Mouse (Mus musculus) adrenal gland, adult 18-20 months (tissue): ENCODE data around the gene Jmjd6. TPM values are rescaled to one million over a fixed set of nuclear protein-coding genes. Genes with fewer than 3 reads are reported as not detected.
A peak's percentile ranks its signal among the peaks of the same experiment; 100 is the strongest.
"Not testable (repeated sequence)": the region's sequence is repeated elsewhere in the genome, so short reads cannot be mapped to it uniquely, and the experiment has no call there.

Source experiments
- DNase-seq, 2 experiments: peaks; one replicate each; pipeline ENCODE4 v3.0.0; 2021 to 2022; ENCODE audit warnings: low spot score in 2 of 2
- total RNA-seq, 2 experiments: library from RNA; stranded (reverse); gene quantifications; 1 replicate in 1 of 2; 2 replicates in 1 of 2; pipeline ENCODE4 v1.2.3; 2021

The Jmjd6 gene
- total RNA-seq, 2 experiments from 2014 or later = 42.2 to 52.6 TPM

DNA sequence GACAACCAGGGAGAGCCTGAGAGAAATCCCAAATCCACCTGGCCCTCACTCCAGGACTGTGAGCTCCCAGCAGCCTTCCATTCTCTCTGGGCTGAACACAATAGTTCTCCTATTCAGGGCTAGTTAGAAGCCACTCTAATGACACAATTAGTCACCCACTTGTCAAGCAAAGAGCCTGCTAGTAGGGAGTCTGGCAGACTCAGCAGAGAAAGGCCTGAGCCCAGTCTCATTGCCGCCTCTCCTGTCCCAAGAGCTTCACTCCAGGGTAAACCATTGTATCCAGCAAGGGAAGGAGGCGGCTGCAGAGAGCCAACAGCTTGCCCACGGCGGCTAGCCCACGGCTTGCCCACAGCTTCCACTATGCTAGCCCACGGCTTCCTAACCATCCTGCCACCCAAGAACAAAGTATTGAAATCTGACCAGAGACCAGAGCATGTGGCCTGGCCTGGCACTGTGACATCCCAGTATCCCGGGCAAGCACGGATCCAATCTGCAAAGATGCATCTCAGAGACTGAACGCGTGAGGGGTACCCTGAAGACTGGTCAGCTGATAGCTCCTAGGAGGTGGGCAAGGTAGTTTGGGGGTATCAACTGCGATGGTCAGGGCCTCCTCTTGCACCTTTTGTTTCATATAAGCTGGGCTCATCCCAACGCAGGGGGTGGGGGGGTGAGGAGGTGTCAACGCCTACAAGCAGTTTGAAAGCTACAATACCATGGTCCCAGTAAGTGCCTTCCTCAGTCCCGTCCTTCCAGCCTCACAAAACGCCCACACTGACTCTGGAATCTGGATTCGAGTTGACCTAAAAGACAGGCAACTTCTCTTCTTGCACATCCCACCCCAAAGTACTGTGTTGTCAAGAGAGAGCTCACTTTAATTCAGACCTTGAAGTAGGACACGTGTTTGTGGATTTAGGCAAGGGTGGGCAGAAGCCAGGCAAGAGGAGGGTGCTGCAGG, 16.4 kb downstream of the Jmjd6 start:
- no peak for DNase-seq

DNA sequence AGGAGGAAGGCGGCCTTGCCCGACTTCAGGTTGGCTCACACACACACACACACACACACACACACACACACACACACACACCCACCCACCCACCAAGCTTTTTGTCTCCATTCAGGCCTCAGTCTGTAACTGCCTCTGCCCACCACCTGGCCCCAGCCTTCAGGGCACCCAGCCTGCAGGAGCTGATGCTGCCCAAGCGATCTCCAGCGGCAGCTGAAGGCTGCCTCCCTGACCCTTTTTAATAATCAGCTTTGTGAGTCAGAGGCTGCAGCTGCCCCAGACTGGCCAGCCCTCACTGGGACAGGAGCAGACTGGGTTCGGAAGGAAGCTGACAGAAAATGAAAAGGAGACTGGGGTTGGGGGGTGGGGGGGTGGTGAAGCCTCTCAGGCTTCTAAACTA, 18.0 kb downstream of the Jmjd6 start:
- DNase-seq = peak in 1 of 2 experiments; percentile 29

DNA sequence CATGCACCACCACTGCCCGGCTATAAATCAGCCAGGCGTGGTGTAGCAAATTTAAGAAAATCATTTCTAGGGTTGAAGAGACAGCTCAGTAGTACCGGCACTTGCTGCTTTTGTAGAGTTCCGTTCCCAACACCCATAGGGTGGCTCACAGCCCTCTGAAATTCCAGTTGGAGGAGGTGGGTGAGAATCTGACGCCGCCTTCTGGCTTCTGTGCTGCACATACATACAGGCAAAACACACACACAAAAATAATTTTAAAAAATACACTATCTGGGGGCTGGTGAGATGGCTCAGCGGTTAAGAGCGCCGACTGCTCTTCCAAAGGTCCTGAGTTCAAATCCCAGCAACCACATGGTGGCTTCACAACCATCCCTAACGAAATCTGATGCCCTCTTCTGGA, 19.4 kb downstream of the Jmjd6 start:
- not testable (repeated sequence) for DNase-seq

DNA sequence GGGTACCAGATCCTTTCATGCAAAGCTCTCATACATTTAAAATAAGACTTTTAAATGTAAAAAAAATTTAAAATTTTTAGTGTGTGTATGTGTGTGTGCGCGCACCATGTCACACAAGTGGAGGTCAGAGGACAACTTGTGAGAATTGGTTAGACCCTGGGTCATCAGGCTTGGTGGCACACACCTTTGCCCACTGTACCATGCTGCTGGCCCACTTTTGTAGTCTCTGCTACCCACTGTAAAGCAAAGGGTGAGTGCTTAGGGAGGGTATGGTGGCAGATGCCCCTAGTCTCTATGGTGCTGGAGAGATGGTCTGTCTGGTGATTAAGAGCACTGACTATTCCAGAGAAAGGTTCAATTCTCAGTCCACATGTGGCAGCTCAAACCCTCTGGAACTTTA, 20.0 kb downstream of the Jmjd6 start:
- DNase-seq = no peak

DNA sequence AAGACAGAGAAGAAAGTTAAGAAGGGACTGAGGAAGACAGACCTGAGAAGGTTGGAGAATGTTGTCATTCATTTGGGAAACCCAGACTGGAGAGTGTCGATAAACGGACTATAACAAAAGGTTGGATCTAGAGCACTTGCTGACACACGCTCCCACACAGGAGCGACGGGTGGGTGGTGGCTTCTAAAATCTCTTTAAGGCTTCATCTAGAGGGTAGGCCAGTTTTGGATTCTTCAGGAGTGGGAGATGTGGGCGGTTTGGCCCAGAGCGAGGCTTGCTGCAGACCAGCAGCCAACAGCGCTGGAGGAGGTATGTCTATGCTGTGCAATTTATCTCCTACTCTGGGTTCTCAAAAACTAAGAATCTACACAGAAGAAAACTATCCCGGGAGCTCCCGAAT, 20.6 kb downstream of the Jmjd6 start:
- DNase-seq = no peak

DNA sequence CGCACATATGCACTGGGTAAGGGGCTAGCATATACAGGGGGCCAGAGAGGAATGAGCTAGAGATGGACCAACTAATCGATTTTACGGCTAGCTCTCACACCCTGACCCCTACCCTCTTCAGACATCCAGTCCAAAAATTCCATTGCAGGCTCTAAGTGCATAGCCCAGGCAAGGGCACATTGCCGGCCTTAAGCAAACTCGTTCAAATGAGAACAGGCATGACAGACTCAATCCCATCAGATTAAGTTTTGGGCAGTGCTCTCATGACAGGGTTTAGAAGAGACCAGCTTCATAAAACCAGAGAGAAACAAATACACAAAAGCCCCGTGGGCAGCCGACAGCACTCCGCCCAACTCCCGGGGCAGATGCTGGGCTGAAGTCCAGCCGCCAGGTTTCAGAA, 21.0 kb downstream of the Jmjd6 start:
- no peak for DNase-seq

DNA sequence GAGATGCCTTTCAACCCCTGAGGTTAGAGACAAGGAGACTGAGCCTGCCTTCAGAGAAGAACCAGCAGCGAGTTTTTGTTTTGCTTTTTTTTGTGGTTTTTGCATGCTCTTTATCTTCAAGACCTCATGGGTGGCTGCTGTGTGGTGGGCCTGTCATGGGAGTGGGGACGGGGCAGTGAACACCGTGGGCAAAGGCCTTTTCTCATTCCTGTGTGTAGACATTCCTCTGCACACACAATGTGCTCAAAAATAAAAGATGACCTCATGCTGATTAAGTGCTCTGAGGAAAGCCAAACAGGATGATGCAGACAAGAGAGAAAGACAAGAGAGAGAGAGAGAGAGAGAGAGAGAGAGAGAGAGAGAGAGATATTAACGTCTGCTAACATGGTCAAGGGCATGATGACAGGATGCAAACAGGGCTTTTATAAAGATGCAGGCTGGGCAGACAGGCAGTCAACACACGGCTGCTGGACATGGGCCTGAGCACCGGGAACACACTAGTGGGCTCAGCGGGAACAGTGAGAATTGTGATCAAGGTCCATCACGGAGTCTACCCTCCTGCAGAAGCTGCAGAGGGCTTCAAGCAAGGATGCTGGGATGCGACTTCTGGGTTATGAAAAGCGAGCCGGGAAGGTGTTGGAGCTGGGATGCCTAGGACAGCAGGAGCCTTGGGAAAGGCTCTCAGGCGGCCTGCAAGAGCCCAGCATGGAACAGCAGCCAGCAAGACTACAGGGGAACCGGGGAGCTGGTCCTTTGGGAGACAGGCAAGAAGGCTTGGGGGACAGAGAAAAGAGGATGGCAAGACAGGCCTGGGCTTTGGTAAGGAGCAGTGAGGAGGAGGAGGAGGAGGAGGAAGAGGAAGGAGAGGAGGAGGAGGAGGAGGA, 21.9 kb downstream of the Jmjd6 start:
- no peak for DNase-seq

DNA sequence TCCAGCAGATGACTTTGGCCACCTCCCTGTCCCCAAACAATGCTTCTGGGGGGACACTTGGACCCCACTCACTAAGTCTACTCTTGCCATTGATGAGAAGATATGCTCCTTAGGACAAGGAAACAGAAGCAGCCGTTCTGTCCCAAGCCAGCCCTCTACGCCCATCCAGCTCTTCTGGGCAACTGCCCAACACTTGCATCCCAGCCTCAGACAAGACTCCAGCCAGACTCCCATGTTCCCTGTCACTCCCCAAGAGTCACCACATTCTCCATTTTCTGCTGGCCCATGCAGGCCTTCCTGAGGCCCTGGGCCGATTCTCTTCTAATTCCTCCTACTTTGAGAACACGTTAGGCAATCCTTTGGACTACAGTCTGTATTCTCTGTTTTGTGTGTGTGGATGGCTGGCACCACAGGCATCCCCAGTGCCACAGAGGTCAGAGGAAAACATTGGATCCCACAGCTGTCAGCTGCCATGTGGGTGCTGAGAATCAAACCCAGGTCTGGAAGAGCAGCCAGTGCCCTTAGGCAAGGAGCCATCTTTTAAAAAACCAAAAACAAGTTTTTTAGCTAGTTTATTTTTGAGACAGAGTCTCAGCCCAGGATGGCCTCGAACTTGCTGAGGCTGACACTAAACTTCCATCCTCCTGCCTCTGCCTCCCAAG, 23.2 kb downstream of the Jmjd6 start:
- DNase-seq = no peak

DNA sequence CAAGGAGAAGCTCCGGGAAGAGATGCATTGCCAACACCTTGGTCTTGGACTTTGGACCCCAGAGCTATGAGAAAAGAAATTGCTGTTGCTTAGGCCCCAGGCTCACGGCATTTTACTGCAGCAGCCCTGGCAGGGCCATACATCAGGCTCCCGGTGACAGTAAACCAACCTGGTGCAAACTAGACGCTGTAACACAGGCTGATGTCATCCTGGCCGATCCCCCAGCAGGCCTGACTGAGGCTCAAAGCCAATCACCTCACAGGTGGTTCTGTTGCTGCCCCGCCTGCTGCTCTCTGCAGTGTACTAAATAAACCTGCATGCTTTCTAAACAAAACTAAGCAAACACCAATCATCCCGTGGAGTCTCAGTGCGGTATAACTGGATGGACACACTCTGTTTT, 24.5 kb downstream of the Jmjd6 start:
- DNase-seq = no peak

DNA sequence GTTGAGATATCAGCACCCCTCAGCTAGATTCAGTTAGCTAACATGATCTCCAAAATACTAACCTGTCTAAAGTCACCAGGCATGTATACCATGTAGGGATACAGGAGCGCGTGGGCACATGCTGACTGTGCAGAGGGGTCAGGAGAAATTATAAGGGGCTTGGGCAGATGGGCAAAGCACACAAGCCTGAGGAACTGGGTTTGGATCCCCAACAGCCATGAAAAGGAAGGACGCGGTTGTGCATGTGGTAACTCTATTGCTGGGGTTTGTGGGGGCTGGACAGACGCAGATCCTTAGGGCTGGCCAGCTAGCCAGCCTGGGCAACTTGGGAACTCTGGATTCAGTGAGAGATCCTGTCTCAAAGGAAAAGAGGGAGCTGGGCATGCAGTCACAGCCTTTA, 25.7 kb downstream of the Jmjd6 start:
- DNase-seq = no peak

DNA sequence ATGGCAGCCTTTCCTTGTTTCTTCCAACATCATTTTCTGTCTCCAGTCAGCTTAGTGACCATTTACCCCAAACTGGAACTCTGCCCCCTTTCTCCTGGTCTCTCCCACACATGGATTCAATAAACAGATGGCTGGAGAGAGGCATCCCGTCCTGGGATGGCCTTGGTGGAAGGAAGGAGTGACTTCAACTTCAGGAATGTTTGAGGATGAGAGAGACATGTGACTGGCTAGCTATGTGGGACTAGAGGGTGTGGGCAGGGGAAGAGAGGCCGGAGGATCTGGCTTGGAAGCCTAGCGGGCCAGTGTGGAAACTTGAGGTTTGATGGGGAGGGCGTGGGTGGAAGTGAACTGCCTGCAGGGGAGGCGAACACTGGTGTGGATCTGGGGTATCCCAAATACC, 26.5 kb downstream of the Jmjd6 start:
- DNase-seq = no peak

DNA sequence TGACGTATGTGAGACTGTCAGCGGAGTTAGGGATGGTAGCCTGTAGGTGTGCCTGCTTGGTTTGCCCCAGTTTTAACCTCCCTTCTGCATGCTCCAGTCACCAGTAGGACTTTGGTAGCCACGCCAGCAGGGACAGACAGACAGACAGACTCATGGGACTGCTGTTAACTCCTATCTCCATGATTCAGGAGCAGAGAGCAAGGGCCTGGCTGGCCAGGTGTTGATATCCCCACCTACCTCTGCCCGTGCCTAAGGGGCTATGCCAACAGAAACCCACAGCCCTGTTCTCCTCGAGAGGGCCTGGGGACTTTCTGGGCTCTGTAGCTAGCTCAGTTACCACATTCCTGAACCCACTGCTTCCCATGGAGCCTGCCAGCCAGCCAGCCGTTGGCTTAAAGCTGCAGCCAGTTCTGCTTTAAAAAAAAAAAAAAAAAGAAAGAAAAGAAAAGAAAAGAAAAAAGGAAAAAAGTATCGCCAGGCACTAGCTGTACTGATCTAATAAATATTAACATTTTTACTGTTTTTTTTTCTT, 28.3 kb downstream of the Jmjd6 start:
- no peak for DNase-seq

DNA sequence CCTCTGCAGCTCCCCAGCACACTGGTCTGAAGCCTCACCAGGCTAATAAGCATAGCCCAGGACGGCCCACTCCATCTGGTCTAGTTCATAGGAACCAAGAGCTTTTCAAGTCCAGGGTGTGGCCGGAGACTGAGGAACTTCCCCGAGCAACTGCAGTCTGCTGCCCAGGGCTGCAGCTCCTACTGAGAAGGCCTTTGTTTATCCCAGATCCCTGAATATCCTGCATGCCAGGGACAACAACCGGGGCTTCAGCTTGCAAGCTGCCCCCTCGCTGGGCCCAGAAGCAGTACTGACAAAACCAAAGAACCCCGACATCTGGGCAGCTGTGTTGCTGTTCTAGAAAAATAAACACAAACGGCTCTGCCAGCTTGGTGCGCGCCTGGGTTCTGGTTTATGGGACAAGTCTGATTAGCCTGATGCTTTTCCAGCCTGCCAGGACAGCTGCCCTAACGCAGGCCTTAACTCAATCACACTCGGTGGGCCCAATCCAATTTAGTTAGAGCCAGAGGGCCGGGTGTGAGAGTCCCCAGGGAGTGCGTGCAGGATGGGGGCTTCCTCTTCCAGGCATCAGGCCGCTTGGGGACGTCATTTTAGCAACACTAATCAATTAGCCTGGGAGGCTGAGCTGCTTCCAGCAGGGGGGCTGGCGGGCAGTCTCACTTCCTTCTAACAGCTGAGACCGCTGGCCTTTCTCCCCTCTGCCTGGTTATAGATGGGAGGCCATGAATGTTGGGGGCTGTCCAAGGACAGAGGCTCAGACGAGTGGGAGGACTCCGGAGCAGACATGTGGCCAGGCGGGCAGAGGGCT, 29.0 kb downstream of the Jmjd6 start:
- DNase-seq = no peak

DNA sequence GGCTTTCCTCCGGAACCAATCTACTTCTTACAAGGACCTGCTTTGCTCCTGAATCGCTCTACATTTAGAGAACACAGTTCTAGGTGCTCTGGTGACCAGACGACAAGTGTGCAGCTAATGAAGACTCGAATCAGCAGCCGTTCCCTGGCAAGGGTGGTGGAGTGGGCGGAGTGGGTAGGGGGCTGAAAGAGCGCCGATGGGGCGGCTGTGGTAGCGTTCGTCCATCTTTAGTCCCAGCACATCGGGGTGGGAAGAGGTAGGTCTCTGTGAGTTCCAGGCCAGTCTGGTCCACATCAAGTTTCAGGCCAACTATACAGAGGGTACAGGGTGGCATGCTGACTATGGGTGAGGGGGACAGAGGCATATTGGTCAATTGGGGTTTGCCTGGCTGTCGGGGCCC, 29.6 kb downstream of the Jmjd6 start:
- DNase-seq = no peak

DNA sequence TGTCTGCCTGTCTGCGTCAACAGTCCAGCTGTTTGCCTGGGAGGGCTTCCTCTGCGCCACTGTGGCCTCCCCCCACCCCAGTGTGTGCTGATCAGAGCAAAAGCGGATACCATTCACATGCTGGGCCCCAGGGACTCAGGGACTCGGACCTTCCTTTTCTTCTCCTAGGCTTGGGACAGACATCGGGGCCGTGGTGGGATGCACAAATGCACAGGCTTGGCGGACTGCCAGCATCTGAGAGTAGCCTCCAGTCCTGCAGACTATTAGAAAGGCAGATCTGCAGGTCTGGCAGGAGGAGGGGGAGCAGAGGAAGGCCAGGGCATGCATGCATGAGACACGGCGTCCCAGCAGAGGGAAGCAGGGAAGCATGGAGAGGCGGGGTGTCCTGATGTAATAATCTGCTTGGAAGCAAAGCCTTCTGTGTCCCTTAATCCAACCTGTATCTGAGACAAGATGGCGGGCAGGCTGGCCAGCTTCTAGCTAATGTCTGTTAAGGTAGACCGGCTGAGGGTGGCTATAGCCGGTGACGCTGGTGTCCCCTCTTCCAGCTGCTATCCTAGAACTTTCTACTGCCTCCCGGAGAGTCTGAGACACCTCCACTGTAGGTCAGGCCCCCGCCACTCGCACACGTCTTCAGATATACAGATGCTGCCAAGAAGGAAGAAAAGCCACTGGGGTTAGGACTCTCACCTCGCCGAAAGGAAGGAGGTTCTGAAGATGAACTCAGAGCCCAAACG, 30.3 kb downstream of the Jmjd6 start:
- DNase-seq = no peak

DNA sequence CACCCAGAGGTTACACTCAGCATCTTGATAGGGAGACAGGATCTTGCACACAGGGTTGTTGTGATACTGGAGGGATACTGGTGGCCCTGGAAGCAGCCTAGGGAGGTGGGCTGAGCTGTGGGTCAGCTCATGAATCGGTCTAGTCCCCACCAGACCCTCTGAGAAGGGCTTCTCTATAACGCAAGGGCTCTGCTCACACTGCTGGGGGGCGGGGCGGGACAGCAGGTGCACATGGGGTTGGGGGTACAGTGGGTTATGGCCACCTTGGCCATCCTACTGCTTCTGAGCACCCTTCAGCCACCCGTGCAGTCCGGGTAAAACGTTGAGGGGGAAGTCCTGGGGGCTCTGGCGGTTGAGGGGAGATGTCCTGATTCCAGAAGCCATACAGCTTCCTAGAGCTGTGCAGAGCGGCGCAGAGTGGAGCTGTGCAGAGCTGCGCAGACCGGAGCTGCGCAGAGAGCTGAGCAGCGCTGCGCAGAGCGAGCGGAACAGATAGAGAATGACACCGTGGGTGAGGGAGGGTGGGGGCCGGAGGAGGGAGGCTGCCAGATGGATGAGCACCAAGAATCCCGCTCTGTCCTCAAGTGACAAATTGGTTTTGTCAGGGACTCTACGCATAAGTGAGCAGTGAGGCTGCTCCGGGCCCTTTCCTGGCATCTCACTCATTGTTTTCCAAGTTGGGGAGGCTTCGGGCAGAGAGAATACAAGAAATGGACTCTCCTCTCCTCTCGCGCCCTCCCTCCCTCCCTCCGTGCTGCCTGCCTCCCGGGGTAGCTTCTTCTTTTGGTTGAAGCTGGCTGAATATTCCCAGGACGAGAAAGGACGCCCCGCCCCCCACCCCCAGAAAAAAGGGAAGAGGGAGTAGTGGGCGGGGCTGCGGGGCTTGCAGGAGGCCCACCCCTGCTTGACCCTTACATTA, 32.0 kb downstream of the Jmjd6 start:
- DNase-seq = peak in 1 of 2 experiments; percentile 47

DNA sequence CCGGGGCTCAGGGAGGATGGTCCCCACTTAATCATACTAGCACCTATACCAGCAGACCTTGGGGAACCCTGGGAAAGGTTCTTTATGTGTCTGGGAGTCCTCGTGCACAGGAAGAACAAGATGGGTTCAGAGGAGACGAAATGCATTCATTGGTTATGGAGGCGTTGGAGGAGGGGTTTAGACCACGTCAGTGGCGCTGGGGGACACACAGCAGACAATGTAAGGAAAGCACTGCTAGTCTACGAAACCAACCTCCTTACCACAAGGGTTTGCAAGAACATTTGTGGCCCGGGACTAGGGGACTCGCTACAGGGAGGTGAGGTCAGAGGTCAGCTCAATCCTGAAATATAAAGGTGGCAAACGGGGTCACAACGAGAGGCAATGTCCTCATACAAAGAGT, 32.7 kb downstream of the Jmjd6 start:
- no peak for DNase-seq

DNA sequence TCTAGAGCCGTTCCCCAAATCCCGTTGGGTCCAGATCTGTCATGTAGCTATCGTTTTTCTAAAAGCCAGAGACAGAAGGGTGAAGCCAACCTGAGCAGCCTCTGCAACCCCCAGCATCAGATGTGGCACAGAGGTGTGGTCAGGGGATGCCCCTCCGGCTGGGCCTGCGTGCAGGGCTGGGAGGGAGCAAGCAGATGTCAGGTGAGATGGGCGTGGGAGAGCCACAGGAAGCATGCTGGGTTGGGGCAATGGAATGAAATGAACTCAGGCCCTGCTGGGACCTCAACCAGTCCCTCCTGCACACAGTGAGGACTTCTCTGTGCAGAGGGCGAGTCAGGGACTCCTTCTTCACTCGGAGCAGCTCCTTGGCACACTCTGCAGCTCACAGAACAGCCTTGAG, 33.7 kb downstream of the Jmjd6 start:
- no peak for DNase-seq
